Mouse (Mus musculus) stomach, embryonic 16.5 days (tissue): ENCODE measurements around the gene Dvl3. TPM values are rescaled to one million over a fixed set of nuclear protein-coding genes. Genes with fewer than 3 reads are reported as not detected.

Experiments used
- ATAC-seq: fragments of 200-750 bp; cut with Nextera tagmentation; 2 replicates; pipeline ENCODE4 v1.8.0; 2017; ENCODE audit warnings: moderate number of reproducible peaks, moderate TSS enrichment; ENCODE audit not compliant: insufficient read depth, low FRiP score
- H3K27ac ChIP-seq: fragments of 300-500 bp; sonication (generic); 2 replicates; pipeline ENCODE4 v1.5.1; 2014; ENCODE audit warnings: low read length
- H3K27me3 ChIP-seq: fragments of 300-500 bp; sonication (generic); 2 replicates; pipeline ENCODE4 v1.6.1; 2014; ENCODE audit warnings: low read length, control low read depth, mixed read lengths; ENCODE audit not compliant: control insufficient read depth, insufficient read depth
- H3K36me3 ChIP-seq: fragments of 300-500 bp; sonication (generic); 2 replicates; pipeline ENCODE4 v1.6.1; 2014; ENCODE audit warnings: low read length; ENCODE audit not compliant: control insufficient read depth, insufficient read depth
- H3K4me1 ChIP-seq: fragments of 300-500 bp; sonication (generic); 2 replicates; pipeline ENCODE4 v1.6.1; 2014; ENCODE audit warnings: low read length, control low read depth, mixed read lengths; ENCODE audit not compliant: control insufficient read depth, insufficient read depth
- H3K4me2 ChIP-seq: fragments of 300-500 bp; sonication (generic); 2 replicates; pipeline ENCODE4 v1.6.1; 2014; ENCODE audit warnings: low read depth, low read length, mixed read lengths
- H3K4me3 ChIP-seq: fragments of 300-500 bp; sonication (generic); replicated peaks from 2 replicates; pipeline ENCODE4 v1.5.1; 2014; ENCODE audit warnings: mild to moderate bottlenecking, low read length
- H3K9ac ChIP-seq: fragments of 300-500 bp; sonication (generic); 2 replicates; pipeline ENCODE4 v1.6.1; 2014; ENCODE audit warnings: low read length
- H3K9me3 ChIP-seq: fragments of 300-500 bp; sonication (generic); replicated peaks from 2 replicates; pipeline ENCODE4 v1.6.1; 2016; ENCODE audit warnings: low read length, control low read depth; ENCODE audit not compliant: control insufficient read depth
- WGBS: fragments of 180-500 bp; shearing (Covaris S2); extraction: QIAGEN DNeasy Blood & Tissue Kit; methylation state at CpG from one replicate; pipeline ENCODE4 v1.1.7; 2014; 5-methylcytosine and 5-hydroxymethylcytosine counted together
- polyA plus RNA-seq: library from polyadenylated mRNA; unstranded; fragments of >200 nt; fragmentation: Nextera tagmentation; extraction: Ambion mirVana; gene quantifications from 2 replicates; pipeline ENCODE4 v1.2.1, GENCODE M21; 2015

The Dvl3 gene
- polyA plus RNA-seq, 1 experiment from 2014 or later, result 17.6 TPM

DNA sequence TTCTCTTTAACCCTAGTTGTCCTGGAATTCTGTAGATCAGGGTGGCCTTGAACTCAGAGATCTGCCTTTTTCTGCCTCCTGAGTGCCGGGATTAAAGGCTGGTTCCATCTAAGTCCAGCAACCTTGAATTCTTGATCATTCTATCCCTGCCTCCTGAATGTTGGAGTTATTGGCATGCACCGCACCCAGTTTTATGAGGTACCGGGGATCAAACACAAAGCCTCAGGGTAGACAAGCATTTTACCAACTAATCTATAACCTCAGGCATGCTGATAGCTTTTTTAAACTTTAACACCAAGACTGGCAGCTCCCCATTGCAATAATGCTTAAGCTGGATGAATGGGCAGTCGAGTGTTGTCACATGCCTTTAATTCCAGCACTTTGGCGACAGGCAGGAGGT lies 30.6 kb downstream of the Dvl3 start:
- Histone ChIP-seq H3K9ac (peak overlapping the region; percentile 82), H3K4me1 (peaks cover 14% of the 10 kb centered on the region), H3K4me2 (peak overlapping the region; percentile 76), H3K36me3 (peaks cover 26% of the 10 kb centered on the region), H3K27me3 (no peaks in the 10 kb centered on the region), H3K27ac (peak overlapping the region; percentile 85), H3K4me3 (peak overlapping the region; percentile 89), H3K9me3 (no peaks in the 10 kb centered on the region)
- ATAC-seq, result no peak
- WGBS, result 44% methylated on average over 5 of the region's 5 CpGs

- H3K27ac ChIP-seq, result peak within 1 kb of the TSS; percentile 85
- peaks cover 19% of the 10 kb centered on the region for H3K36me3 ChIP-seq
- peak; percentile 99 for ATAC-seq
- under 1% methylated on average over 56 of the region's 56 CpGs for WGBS
- no peaks in the 10 kb centered on the region for H3K9me3 ChIP-seq
- H3K9ac ChIP-seq, result peak within 1 kb of the TSS; percentile 86
- H3K27me3 ChIP-seq, result no peaks in the 10 kb centered on the region
- H3K4me3 ChIP-seq, result peak within 1 kb of the TSS; percentile 89
- peaks cover 14% of the 10 kb centered on the region for H3K4me1 ChIP-seq
- H3K4me2 ChIP-seq, result peak within 1 kb of the TSS; percentile 79
These were observed 31.5 kb downstream of the Dvl3 start, which contains the start of gene Abcf3 for GRCm38 (mm10) chr16:20548096-20548948. Abcf3 (plus strand) TSS chr16:20548577.

DNA sequence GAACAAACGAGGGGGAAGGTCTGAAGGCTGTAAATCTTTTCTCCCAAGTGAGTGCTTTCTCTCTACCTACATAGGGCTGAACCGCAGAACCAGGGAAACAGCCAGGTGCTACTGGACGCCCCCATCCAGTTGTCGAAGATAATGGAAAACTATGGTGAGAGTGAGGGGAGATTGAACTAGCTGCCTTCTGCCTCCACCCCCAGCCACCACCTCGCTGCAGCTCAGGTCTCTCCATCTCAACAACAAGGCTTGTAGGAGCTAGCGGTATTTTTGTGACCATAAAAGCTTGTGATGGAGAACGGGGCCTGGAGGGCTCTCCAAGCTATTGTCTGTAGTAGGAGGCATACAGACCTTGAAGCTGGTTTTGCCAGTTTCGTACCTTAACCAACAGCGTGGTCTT lies 32.4 kb downstream of the Dvl3 start:
- no peaks in the 10 kb centered on the region for H3K27me3 ChIP-seq
- no peak for ATAC-seq

GRCm38 (mm10) chr16:20551691-20552090 lies 34.9 kb downstream of the Dvl3 start:
- no peak overlapping the region for H3K4me3 ChIP-seq
- H3K27me3 ChIP-seq, result no peaks in the 10 kb centered on the region
- 93% methylated on average over 5 of the region's 5 CpGs for WGBS
- H3K4me1 ChIP-seq, result peaks cover 14% of the 10 kb centered on the region
- peaks cover 12% of the 10 kb centered on the region for H3K36me3 ChIP-seq
- no peak overlapping the region for H3K4me2 ChIP-seq
- ATAC-seq, result no peak
- H3K27ac ChIP-seq, result no peak overlapping the region
- no peaks in the 10 kb centered on the region for H3K9me3 ChIP-seq
- no peak overlapping the region for H3K9ac ChIP-seq

More for the DNA sequence above, 32.4 kb downstream of the Dvl3 start:
- no peak overlapping the region; the same call in 1 of the 2 replicates for H3K27ac ChIP-seq
- H3K4me1 ChIP-seq, result peaks cover 14% of the 10 kb centered on the region
- H3K36me3 ChIP-seq, result peaks cover 14% of the 10 kb centered on the region
- H3K9me3 ChIP-seq, result no peaks in the 10 kb centered on the region
- peak overlapping the region; percentile 86 for H3K9ac ChIP-seq
- H3K4me3 ChIP-seq, result peak overlapping the region; percentile 89
- peak overlapping the region; percentile 79 for H3K4me2 ChIP-seq
- WGBS, result 43% methylated on average over 9 of the region's 9 CpGs

- WGBS, result 82% methylated on average over 1 of the region's 1 CpGs
- H3K27ac ChIP-seq, result no peak overlapping the region
- H3K9ac ChIP-seq, result no peak overlapping the region
- ATAC-seq, result no peak
- peaks cover 11% of the 10 kb centered on the region for H3K4me1 ChIP-seq
- no peaks in the 10 kb centered on the region for H3K27me3 ChIP-seq
- no peaks in the 10 kb centered on the region for H3K9me3 ChIP-seq
- peaks cover 14% of the 10 kb centered on the region for H3K36me3 ChIP-seq
- H3K4me3 ChIP-seq, result no peak overlapping the region
- H3K4me2 ChIP-seq, result no peak overlapping the region
These were observed 35.8 kb downstream of the Dvl3 start for GRCm38 (mm10) chr16:20552594-20552993.

- H3K9me3 ChIP-seq, result no peaks in the 10 kb centered on the region
- no peaks in the 10 kb centered on the region for H3K4me1 ChIP-seq
- ATAC-seq, result no peak
- no peak overlapping the region for H3K4me3 ChIP-seq
- H3K27ac ChIP-seq, result no peak overlapping the region
- 83% methylated on average over 6 of the region's 6 CpGs for WGBS
- no peak overlapping the region for H3K9ac ChIP-seq
- peaks cover 36% of the 10 kb centered on the region for H3K36me3 ChIP-seq
- no peak overlapping the region for H3K4me2 ChIP-seq
- no peaks in the 10 kb centered on the region for H3K27me3 ChIP-seq
These were observed 38.2 kb downstream of the Dvl3 start for GRCm38 (mm10) chr16:20555000-20555399.

GRCm38 (mm10) chr16:20557381-20557780 lies 40.6 kb downstream of the Dvl3 start:
- Histone ChIP-seq H3K36me3 (peaks cover 37% of the 10 kb centered on the region), H3K4me3 (no peak overlapping the region), H3K4me2 (no peak overlapping the region), H3K4me1 (no peaks in the 10 kb centered on the region), H3K9ac (no peak overlapping the region), H3K9me3 (no peaks in the 10 kb centered on the region), H3K27me3 (no peaks in the 10 kb centered on the region), H3K27ac (no peak overlapping the region)
- no peak for ATAC-seq
- 73% methylated on average over 7 of the region's 7 CpGs for WGBS

DNA sequence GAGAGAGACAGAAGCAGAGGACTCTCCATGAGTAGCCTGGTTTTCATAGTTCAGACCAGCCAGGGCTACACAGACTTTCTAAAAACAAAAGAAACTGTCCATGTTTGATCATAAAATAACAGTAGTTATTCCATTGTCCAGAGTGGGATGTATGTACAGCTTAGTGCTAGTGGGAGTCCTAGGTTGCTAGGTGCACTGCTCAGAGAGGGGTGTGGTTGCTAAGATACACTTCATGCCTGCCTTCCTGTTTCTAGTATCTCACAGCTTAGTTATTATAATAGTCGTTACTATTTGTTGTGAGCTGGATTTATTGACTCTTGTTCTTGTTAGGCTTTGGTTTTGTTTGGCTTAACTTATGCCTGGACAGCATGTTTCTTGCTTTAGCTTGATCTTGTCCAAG lies 48.3 kb downstream of the Dvl3 start:
- Histone ChIP-seq H3K4me1 (no peaks in the 10 kb centered on the region), H3K27me3 (no peaks in the 10 kb centered on the region), H3K27ac (no peak overlapping the region), H3K36me3 (peaks cover 17% of the 10 kb centered on the region; the same call in 1 of the 2 replicates), H3K4me2 (no peak overlapping the region), H3K9me3 (no peaks in the 10 kb centered on the region), H3K9ac (no peak overlapping the region), H3K4me3 (no peak overlapping the region)
- 39% methylated on average over 1 of the region's 1 CpGs for WGBS
- no peak for ATAC-seq
